Mouse (Mus musculus) forebrain, embryonic 10.5 days (tissue): ENCODE measurements around the gene Myom1. TPM values are rescaled to one million over a fixed set of nuclear protein-coding genes. Genes with fewer than 3 reads are reported as not detected.

Experiments used
- DNase-seq: peaks from one replicate; pipeline ENCODE4 v3.0.0-alpha.2; 2017; ENCODE audit warnings: low spot score; ENCODE audit errors: extremely low spot score
- H3K27ac ChIP-seq: fragments of 300-500 bp; sonication (generic); 2 replicates; pipeline ENCODE4 v1.5.1; 2016; ENCODE audit warnings: mild to moderate bottlenecking
- H3K27me3 ChIP-seq: fragments of 300-500 bp; sonication (generic); 2 replicates; pipeline ENCODE4 v1.6.1; 2016; ENCODE audit warnings: mild to moderate bottlenecking; ENCODE audit not compliant: poor library complexity, severe bottlenecking
- H3K36me3 ChIP-seq: fragments of 300-500 bp; sonication (generic); replicated peaks from 2 replicates; pipeline ENCODE4 v1.6.1; 2016; ENCODE audit warnings: mild to moderate bottlenecking, moderate library complexity
- H3K4me1 ChIP-seq: fragments of 300-500 bp; sonication (generic); 2 replicates; pipeline ENCODE4 v1.6.1; 2016
- H3K4me3 ChIP-seq: fragments of 300-500 bp; sonication (generic); 2 replicates; pipeline ENCODE4 v1.5.1; 2016; ENCODE audit warnings: mild to moderate bottlenecking, moderate library complexity
- H3K9me3 ChIP-seq: fragments of 300-500 bp; sonication (generic); 2 replicates; pipeline ENCODE4 v1.6.1; 2016; ENCODE audit warnings: mild to moderate bottlenecking, moderate library complexity
- WGBS: fragments of 180-500 bp; shearing (Covaris S2); methylation state at CpG from one replicate; pipeline ENCODE4 v1.1.7; 2016; 5-methylcytosine and 5-hydroxymethylcytosine counted together
- polyA plus RNA-seq: library from polyadenylated mRNA; unstranded; fragments of >200 nt; fragmentation: Nextera tagmentation; extraction: Ambion mirVana; gene quantifications from 2 replicates; pipeline ENCODE4 v1.2.1, GENCODE M21; 2016

Gene Myom1
- polyA plus RNA-seq, 1 experiment from 2014 or later: 2.2 TPM

GRCm38 (mm10) chr17:71027186-71027585, 24.8 kb downstream of the Myom1 start:
- no peak overlapping the region for H3K27ac ChIP-seq
- no peaks in the 10 kb centered on the region for H3K36me3 ChIP-seq
- H3K4me3 ChIP-seq: no peak overlapping the region
- 96% methylated on average over 3 of the region's 3 CpGs for WGBS
- H3K4me1 ChIP-seq: no peaks in the 10 kb centered on the region
- H3K9me3 ChIP-seq: no peaks in the 10 kb centered on the region
- DNase-seq: no peak
- no peaks in the 10 kb centered on the region for H3K27me3 ChIP-seq

DNA sequence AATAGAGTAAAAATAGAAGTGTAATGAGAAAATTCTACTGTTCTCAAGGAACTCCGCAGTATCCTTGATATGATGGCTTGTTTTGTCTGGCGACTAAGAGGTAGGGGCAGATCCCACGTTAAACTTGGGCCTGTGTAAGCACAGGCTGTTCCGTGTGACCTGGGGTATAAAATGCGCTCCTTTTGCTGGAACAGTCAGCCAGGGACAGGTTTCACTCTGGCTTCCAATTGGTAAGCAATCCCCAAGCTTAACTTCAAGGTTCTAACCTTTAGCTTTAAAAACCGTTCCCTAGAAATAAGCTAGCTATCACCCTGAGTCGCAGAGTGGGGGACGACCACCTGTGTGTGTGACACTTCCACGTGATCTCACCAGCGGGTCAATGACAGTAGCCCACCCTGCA, 30.3 kb downstream of the Myom1 start:
- 86% methylated on average over 10 of the region's 10 CpGs for WGBS
- H3K4me1 ChIP-seq: no peaks in the 10 kb centered on the region

GRCm38 (mm10) chr17:71034472-71034871, 32.0 kb downstream of the Myom1 start:
- no peak for DNase-seq
- no peaks in the 10 kb centered on the region for H3K9me3 ChIP-seq
- no peak overlapping the region for H3K27ac ChIP-seq
- no peaks in the 10 kb centered on the region for H3K36me3 ChIP-seq
- 89% methylated on average over 5 of the region's 5 CpGs for WGBS
- peaks cover 10% of the 10 kb centered on the region for H3K4me1 ChIP-seq
- no peak overlapping the region for H3K4me3 ChIP-seq
- H3K27me3 ChIP-seq: no peaks in the 10 kb centered on the region

More for the DNA sequence above, 30.3 kb downstream of the Myom1 start:
- Histone ChIP-seq H3K9me3 (no peaks in the 10 kb centered on the region), H3K27ac (no peak overlapping the region), H3K4me3 (no peak overlapping the region), H3K27me3 (no peaks in the 10 kb centered on the region), H3K36me3 (no peaks in the 10 kb centered on the region)
- DNase-seq: no peak

GRCm38 (mm10) chr17:71037188-71037587, 34.8 kb downstream of the Myom1 start:
- H3K36me3 ChIP-seq: no peaks in the 10 kb centered on the region
- peaks cover 26% of the 10 kb centered on the region for H3K4me1 ChIP-seq
- H3K9me3 ChIP-seq: no peaks in the 10 kb centered on the region
- DNase-seq: no peak
- H3K27me3 ChIP-seq: no peaks in the 10 kb centered on the region
- H3K4me3 ChIP-seq: no peak overlapping the region
- 90% methylated on average over 7 of the region's 7 CpGs for WGBS
- H3K27ac ChIP-seq: no peak overlapping the region

GRCm38 (mm10) chr17:71038812-71039211, 36.4 kb downstream of the Myom1 start:
- Histone ChIP-seq H3K4me3 (no peak overlapping the region), H3K36me3 (no peaks in the 10 kb centered on the region), H3K27ac (peak overlapping the region; percentile 77), H3K27me3 (no peaks in the 10 kb centered on the region), H3K9me3 (no peaks in the 10 kb centered on the region), H3K4me1 (peaks cover 26% of the 10 kb centered on the region)
- 84% methylated on average over 5 of the region's 5 CpGs for WGBS
- no peak for DNase-seq

- DNase-seq: peak; percentile 59
- peak overlapping the region; percentile 77 for H3K27ac ChIP-seq
- WGBS: 27% methylated on average over 12 of the region's 12 CpGs
- no peak overlapping the region for H3K4me3 ChIP-seq
- no peaks in the 10 kb centered on the region for H3K36me3 ChIP-seq
- H3K9me3 ChIP-seq: no peaks in the 10 kb centered on the region
- H3K4me1 ChIP-seq: peaks cover 26% of the 10 kb centered on the region
- no peaks in the 10 kb centered on the region for H3K27me3 ChIP-seq
Observed at GRCm38 (mm10) chr17:71039851-71040581, 37.6 kb downstream of the Myom1 start.

DNA sequence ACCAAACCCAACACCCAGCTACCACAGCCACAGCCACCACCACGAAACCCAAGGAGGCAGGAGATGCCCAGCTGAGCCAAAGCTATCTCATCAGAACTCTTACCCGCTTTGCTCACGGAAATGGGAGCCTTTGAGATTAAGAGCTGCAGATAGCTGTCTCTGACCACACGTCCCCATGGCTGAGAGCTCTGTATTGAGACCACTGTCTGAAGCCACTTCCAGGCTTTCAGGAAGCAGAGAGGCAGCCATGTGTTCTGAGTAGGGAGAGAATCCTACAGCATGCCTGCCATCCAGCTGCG, 38.1 kb downstream of the Myom1 start:
- Histone ChIP-seq H3K27ac (peak overlapping the region; percentile 77), H3K4me3 (no peak overlapping the region), H3K9me3 (no peaks in the 10 kb centered on the region), H3K36me3 (no peaks in the 10 kb centered on the region), H3K4me1 (peaks cover 26% of the 10 kb centered on the region), H3K27me3 (no peaks in the 10 kb centered on the region)
- DNase-seq: no peak
- 73% methylated on average over 5 of the region's 5 CpGs for WGBS

- peaks cover 26% of the 10 kb centered on the region for H3K4me1 ChIP-seq
- H3K9me3 ChIP-seq: no peaks in the 10 kb centered on the region
- DNase-seq: no peak
- no peaks in the 10 kb centered on the region for H3K27me3 ChIP-seq
- 97% methylated on average over 1 of the region's 1 CpGs for WGBS
- H3K27ac ChIP-seq: no peak overlapping the region
- H3K36me3 ChIP-seq: no peaks in the 10 kb centered on the region
- H3K4me3 ChIP-seq: no peak overlapping the region
Observed at GRCm38 (mm10) chr17:71042645-71043044, 40.2 kb downstream of the Myom1 start.

DNA sequence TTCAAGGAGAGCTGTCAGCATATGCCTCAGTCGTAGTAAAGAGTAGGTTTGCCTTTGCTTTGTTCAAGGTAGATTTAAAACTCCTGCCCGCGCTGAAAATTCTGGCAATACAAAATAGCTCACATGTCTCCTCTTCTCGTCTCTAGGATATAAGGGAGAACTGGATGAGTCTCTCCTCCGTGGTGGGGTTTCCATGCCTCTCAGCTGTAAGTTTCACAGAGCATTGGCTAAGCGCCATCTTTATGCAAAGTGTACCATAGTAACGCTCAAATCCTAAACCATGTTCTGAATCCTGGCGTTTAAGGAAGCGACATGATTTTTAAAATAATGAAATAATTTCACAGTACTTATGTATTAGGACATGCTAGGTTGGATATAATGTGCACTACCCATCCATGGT, 43.2 kb downstream of the Myom1 start:
- 88% methylated on average over 9 of the region's 9 CpGs for WGBS
- Histone ChIP-seq H3K27ac (no peak overlapping the region), H3K4me1 (peaks cover 5% of the 10 kb centered on the region), H3K9me3 (no peaks in the 10 kb centered on the region), H3K4me3 (no peak overlapping the region), H3K36me3 (no peaks in the 10 kb centered on the region), H3K27me3 (no peaks in the 10 kb centered on the region)
- no peak for DNase-seq

DNA sequence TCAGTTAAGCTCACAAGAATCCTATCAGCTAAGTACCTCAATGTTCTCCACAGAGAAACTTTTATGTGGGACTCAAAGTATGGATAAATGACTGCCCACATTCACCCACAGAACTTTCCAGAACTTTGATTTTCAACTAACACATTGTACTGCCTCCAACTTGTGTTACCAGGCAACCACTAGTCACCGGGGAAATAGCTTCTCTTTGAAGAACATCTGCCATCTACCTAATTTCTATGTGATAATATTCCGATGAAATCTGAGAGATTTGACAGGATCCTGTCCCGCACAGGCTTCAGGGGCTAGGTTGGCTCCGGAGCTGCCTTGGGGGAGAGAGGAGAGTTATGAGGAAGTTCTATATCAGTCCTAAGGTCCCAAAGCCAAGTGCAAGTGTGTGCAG, 44.4 kb downstream of the Myom1 start:
- no peaks in the 10 kb centered on the region for H3K27me3 ChIP-seq
- no peaks in the 10 kb centered on the region for H3K36me3 ChIP-seq
- no peak for DNase-seq
- no peaks in the 10 kb centered on the region for H3K9me3 ChIP-seq
- 94% methylated on average over 4 of the region's 4 CpGs for WGBS
- no peaks in the 10 kb centered on the region for H3K4me1 ChIP-seq
- H3K27ac ChIP-seq: no peak overlapping the region
- H3K4me3 ChIP-seq: no peak overlapping the region

- 90% methylated on average over 8 of the region's 8 CpGs for WGBS
- Histone ChIP-seq H3K36me3 (no peaks in the 10 kb centered on the region), H3K4me1 (no peaks in the 10 kb centered on the region), H3K4me3 (no peak overlapping the region), H3K27me3 (no peaks in the 10 kb centered on the region), H3K27ac (no peak overlapping the region), H3K9me3 (no peaks in the 10 kb centered on the region)
- DNase-seq: no peak
Observed at GRCm38 (mm10) chr17:71049292-71049691, 46.9 kb downstream of the Myom1 start.

DNA sequence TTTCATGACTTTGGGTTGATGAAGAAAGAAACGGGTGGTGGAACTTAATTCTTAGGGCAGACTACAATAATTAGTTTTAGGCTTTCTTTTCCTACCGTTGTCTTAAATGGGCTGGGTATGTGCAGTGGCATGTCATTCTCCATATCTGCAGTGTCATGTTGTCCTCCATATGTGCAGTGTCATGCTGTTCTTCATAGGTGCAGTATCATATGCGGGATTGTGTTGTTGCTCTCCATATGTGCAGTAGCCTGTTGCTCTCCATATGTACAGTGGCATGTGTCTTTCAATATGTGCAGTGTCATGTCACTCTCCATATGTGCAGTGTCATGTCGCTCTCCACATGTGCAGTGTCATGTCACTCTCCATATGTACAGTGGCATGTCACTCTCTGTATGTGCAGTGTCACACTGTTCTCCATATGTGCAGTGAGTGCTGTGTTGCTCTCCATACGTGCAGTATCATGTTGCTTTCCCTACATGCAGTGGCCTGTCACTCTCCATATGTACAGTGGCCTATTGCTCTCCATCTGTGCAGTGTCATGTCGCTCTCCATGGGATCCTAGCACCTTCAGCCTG, 50.8 kb downstream of the Myom1 start:
- WGBS: 89% methylated on average over 6 of the region's 6 CpGs
- Histone ChIP-seq H3K4me1 (no peaks in the 10 kb centered on the region), H3K27ac (no peak overlapping the region), H3K27me3 (no peaks in the 10 kb centered on the region), H3K9me3 (no peaks in the 10 kb centered on the region), H3K36me3 (no peaks in the 10 kb centered on the region), H3K4me3 (no peak overlapping the region)
- no peak for DNase-seq

GRCm38 (mm10) chr17:71055203-71055894, 52.9 kb downstream of the Myom1 start:
- WGBS: 84% methylated on average over 8 of the region's 8 CpGs
- no peaks in the 10 kb centered on the region for H3K9me3 ChIP-seq
- H3K27ac ChIP-seq: no peak overlapping the region
- no peak overlapping the region for H3K4me3 ChIP-seq
- H3K36me3 ChIP-seq: no peaks in the 10 kb centered on the region
- no peaks in the 10 kb centered on the region for H3K27me3 ChIP-seq
- no peaks in the 10 kb centered on the region for H3K4me1 ChIP-seq
- DNase-seq: no peak
